Mouse (Mus musculus): ENCODE measurements at regions not wholly inside any gene's neighbourhood (a gene's known extent, or its start where the extent isn't known, plus 50 kb on each side); places are given as distances from the start of the nearest gene placed in this dataset.
"Not testable (repeated sequence)": the region's sequence is repeated elsewhere in the genome, so short reads cannot be mapped to it uniquely, and the experiment has no call there.

GRCm38 (mm10) chr15:90818161-90818560 lies 138.9 kb upstream of the Cpne8 start:
- H3K4me1 ChIP-seq (replicated peaks; ENCODE audit: control insufficient read depth, insufficient read depth, low read length), result peaks cover 5% of the 10 kb centered on the region; the same call in 1 of the 2 replicates
- H3K9me3 ChIP-seq (ENCODE audit: control insufficient read depth, low read length), result no peaks in the 10 kb centered on the region
- no peak overlapping the region for H3K4me3 ChIP-seq (replicated peaks; ENCODE audit: low read length)
- ATAC-seq, result no peak
- H3K9ac ChIP-seq (replicated peaks; ENCODE audit: low read depth, low read length), result no peak overlapping the region
- peaks cover 6% of the 10 kb centered on the region; the same call in 1 of the 2 replicates for H3K27me3 ChIP-seq (replicated peaks; ENCODE audit: control insufficient read depth, insufficient read depth, low read length)
- H3K36me3 ChIP-seq (ENCODE audit: control insufficient read depth, insufficient read depth), result no peaks in the 10 kb centered on the region
- no peak overlapping the region for H3K4me2 ChIP-seq (ENCODE audit: low read length)
- H3K27ac ChIP-seq (ENCODE audit: low read length), result no peak overlapping the region
- WGBS, result 87% methylated on average over 4 of the region's 4 CpGs

GRCm38 (mm10) chr15:90813907-90814306 lies 134.7 kb upstream of the Cpne8 start:
- WGBS, result 75% methylated on average over 5 of the region's 5 CpGs
- no peak overlapping the region for H3K27ac ChIP-seq (ENCODE audit: low read length)
- no peak overlapping the region for H3K4me3 ChIP-seq (replicated peaks; ENCODE audit: low read length)
- H3K36me3 ChIP-seq (ENCODE audit: control insufficient read depth, insufficient read depth), result no peaks in the 10 kb centered on the region
- no peak overlapping the region for H3K4me2 ChIP-seq (ENCODE audit: low read length)
- H3K27me3 ChIP-seq (replicated peaks; ENCODE audit: control insufficient read depth, insufficient read depth, low read length), result no peaks in the 10 kb centered on the region
- H3K9ac ChIP-seq (replicated peaks; ENCODE audit: low read depth, low read length), result no peak overlapping the region
- no peaks in the 10 kb centered on the region for H3K4me1 ChIP-seq (replicated peaks; ENCODE audit: control insufficient read depth, insufficient read depth, low read length)
- ATAC-seq, result no peak
- no peaks in the 10 kb centered on the region for H3K9me3 ChIP-seq (ENCODE audit: control insufficient read depth, low read length)

GRCm38 (mm10) chr15:90810341-90810740 lies 131.1 kb upstream of the Cpne8 start:
- Histone ChIP-seq H3K27ac (ENCODE audit: low read length) (no peak overlapping the region), H3K9me3 (ENCODE audit: control insufficient read depth, low read length) (no peaks in the 10 kb centered on the region), H3K4me2 (ENCODE audit: low read length) (no peak overlapping the region), H3K4me1 (replicated peaks; ENCODE audit: control insufficient read depth, insufficient read depth, low read length) (no peaks in the 10 kb centered on the region), H3K36me3 (ENCODE audit: control insufficient read depth, insufficient read depth) (no peaks in the 10 kb centered on the region), H3K9ac (replicated peaks; ENCODE audit: low read depth, low read length) (no peak overlapping the region), H3K4me3 (replicated peaks; ENCODE audit: low read length) (no peak overlapping the region), H3K27me3 (replicated peaks; ENCODE audit: control insufficient read depth, insufficient read depth, low read length) (no peaks in the 10 kb centered on the region)
- WGBS, result 80% methylated on average over 3 of the region's 3 CpGs
- ATAC-seq, result no peak

- Histone ChIP-seq H3K36me3 (ENCODE audit: control insufficient read depth, insufficient read depth) (no peaks in the 10 kb centered on the region), H3K4me3 (replicated peaks; ENCODE audit: low read length) (no peak overlapping the region), H3K27me3 (replicated peaks; ENCODE audit: control insufficient read depth, insufficient read depth, low read length) (no peaks in the 10 kb centered on the region), H3K9ac (replicated peaks; ENCODE audit: low read depth, low read length) (no peak overlapping the region), H3K4me1 (replicated peaks; ENCODE audit: control insufficient read depth, insufficient read depth, low read length) (no peaks in the 10 kb centered on the region), H3K27ac (ENCODE audit: low read length) (no peak overlapping the region), H3K4me2 (ENCODE audit: low read length) (no peak overlapping the region), H3K9me3 (ENCODE audit: control insufficient read depth, low read length) (no peaks in the 10 kb centered on the region)
- 66% methylated on average over 6 of the region's 6 CpGs for WGBS
- no peak for ATAC-seq
These were observed 129.0 kb upstream of the Cpne8 start for GRCm38 (mm10) chr15:90808236-90808635.

- H3K9ac ChIP-seq (replicated peaks; ENCODE audit: low read depth, low read length), result no peak overlapping the region
- WGBS, result 53% methylated on average over 7 of the region's 8 CpGs
- ATAC-seq, result no peak
- no peak overlapping the region for H3K4me3 ChIP-seq (replicated peaks; ENCODE audit: low read length)
- no peaks in the 10 kb centered on the region for H3K4me1 ChIP-seq (replicated peaks; ENCODE audit: control insufficient read depth, insufficient read depth, low read length)
- no peaks in the 10 kb centered on the region for H3K36me3 ChIP-seq (ENCODE audit: control insufficient read depth, insufficient read depth)
- no peaks in the 10 kb centered on the region for H3K9me3 ChIP-seq (ENCODE audit: control insufficient read depth, low read length)
- H3K27ac ChIP-seq (ENCODE audit: low read length), result no peak overlapping the region
- no peaks in the 10 kb centered on the region for H3K27me3 ChIP-seq (replicated peaks; ENCODE audit: control insufficient read depth, insufficient read depth, low read length)
- H3K4me2 ChIP-seq (ENCODE audit: low read length), result no peak overlapping the region
These were observed 118.8 kb upstream of the Cpne8 start for GRCm38 (mm10) chr15:90798056-90798455.

GRCm38 (mm10) chr15:90789941-90790340 lies 110.7 kb upstream of the Cpne8 start:
- no peak overlapping the region for H3K4me2 ChIP-seq (ENCODE audit: low read length)
- no peaks in the 10 kb centered on the region for H3K36me3 ChIP-seq (ENCODE audit: control insufficient read depth, insufficient read depth)
- WGBS, result 81% methylated on average over 5 of the region's 5 CpGs
- H3K4me1 ChIP-seq (replicated peaks; ENCODE audit: control insufficient read depth, insufficient read depth, low read length), result no peaks in the 10 kb centered on the region
- H3K4me3 ChIP-seq (replicated peaks; ENCODE audit: low read length), result no peak overlapping the region
- H3K27ac ChIP-seq (ENCODE audit: low read length), result no peak overlapping the region
- no peak for ATAC-seq
- H3K27me3 ChIP-seq (replicated peaks; ENCODE audit: control insufficient read depth, insufficient read depth, low read length), result no peaks in the 10 kb centered on the region
- no peak overlapping the region for H3K9ac ChIP-seq (replicated peaks; ENCODE audit: low read depth, low read length)
- H3K9me3 ChIP-seq (ENCODE audit: control insufficient read depth, low read length), result no peaks in the 10 kb centered on the region

- no peaks in the 10 kb centered on the region for H3K4me1 ChIP-seq (replicated peaks; ENCODE audit: control insufficient read depth, insufficient read depth, low read length)
- no peaks in the 10 kb centered on the region for H3K36me3 ChIP-seq (ENCODE audit: control insufficient read depth, insufficient read depth)
- ATAC-seq, result no peak
- H3K27ac ChIP-seq (ENCODE audit: low read length), result no peak overlapping the region
- H3K9me3 ChIP-seq (ENCODE audit: control insufficient read depth, low read length), result no peaks in the 10 kb centered on the region
- no peak overlapping the region for H3K9ac ChIP-seq (replicated peaks; ENCODE audit: low read depth, low read length)
- no peak overlapping the region for H3K4me2 ChIP-seq (ENCODE audit: low read length)
- no peak overlapping the region for H3K4me3 ChIP-seq (replicated peaks; ENCODE audit: low read length)
- H3K27me3 ChIP-seq (replicated peaks; ENCODE audit: control insufficient read depth, insufficient read depth, low read length), result no peaks in the 10 kb centered on the region
- 88% methylated on average over 5 of the region's 5 CpGs for WGBS
These were observed 105.5 kb upstream of the Cpne8 start for GRCm38 (mm10) chr15:90784741-90785140.

GRCm38 (mm10) chr15:90767521-90767920 lies 88.3 kb upstream of the Cpne8 start:
- no peaks in the 10 kb centered on the region for H3K27me3 ChIP-seq (replicated peaks; ENCODE audit: control insufficient read depth, insufficient read depth, low read length)
- H3K9me3 ChIP-seq (ENCODE audit: control insufficient read depth, low read length), result no peaks in the 10 kb centered on the region
- H3K4me2 ChIP-seq (ENCODE audit: low read length), result no peak overlapping the region
- WGBS, result 69% methylated on average over 5 of the region's 5 CpGs
- no peaks in the 10 kb centered on the region for H3K36me3 ChIP-seq (ENCODE audit: control insufficient read depth, insufficient read depth)
- no peak for ATAC-seq
- H3K27ac ChIP-seq (ENCODE audit: low read length), result no peak overlapping the region
- no peak overlapping the region for H3K9ac ChIP-seq (replicated peaks; ENCODE audit: low read depth, low read length)
- no peaks in the 10 kb centered on the region for H3K4me1 ChIP-seq (replicated peaks; ENCODE audit: control insufficient read depth, insufficient read depth, low read length)
- H3K4me3 ChIP-seq (replicated peaks; ENCODE audit: low read length), result no peak overlapping the region

- not testable (repeated sequence) for H3K9me3 ChIP-seq (ENCODE audit: control insufficient read depth, low read length); H3K27ac ChIP-seq (ENCODE audit: low read length); H3K27me3 ChIP-seq (replicated peaks; ENCODE audit: control insufficient read depth, insufficient read depth, low read length); H3K4me2 ChIP-seq (ENCODE audit: low read length); H3K4me1 ChIP-seq (replicated peaks; ENCODE audit: control insufficient read depth, insufficient read depth, low read length); ATAC-seq; H3K9ac ChIP-seq (replicated peaks; ENCODE audit: low read depth, low read length); H3K4me3 ChIP-seq (replicated peaks; ENCODE audit: low read length); H3K36me3 ChIP-seq (ENCODE audit: control insufficient read depth, insufficient read depth)
- 99% methylated on average over 7 of the region's 17 CpGs for WGBS
These were observed 85.3 kb upstream of the Cpne8 start for GRCm38 (mm10) chr15:90764501-90764900.

- Histone ChIP-seq H3K4me1 (replicated peaks; ENCODE audit: control insufficient read depth, insufficient read depth, low read length) (no peaks in the 10 kb centered on the region), H3K4me2 (ENCODE audit: low read length) (no peak overlapping the region), H3K9ac (replicated peaks; ENCODE audit: low read depth, low read length) (no peak overlapping the region), H3K27me3 (replicated peaks; ENCODE audit: control insufficient read depth, insufficient read depth, low read length) (no peaks in the 10 kb centered on the region), H3K9me3 (ENCODE audit: control insufficient read depth, low read length) (no peaks in the 10 kb centered on the region), H3K27ac (ENCODE audit: low read length) (no peak overlapping the region), H3K4me3 (replicated peaks; ENCODE audit: low read length) (no peak overlapping the region), H3K36me3 (ENCODE audit: control insufficient read depth, insufficient read depth) (no peaks in the 10 kb centered on the region)
- 87% methylated on average over 7 of the region's 7 CpGs for WGBS
- ATAC-seq, result no peak
These were observed 54.7 kb upstream of the Cpne8 start for GRCm38 (mm10) chr15:90733891-90734290.
